Mouse (Mus musculus) adrenal gland (tissue): Measurements from ENCODE around the gene Ncoa6.

ENCODE experiments used
- intact Hi-C: fragments of 180-260 bp; cut with DNase I; formaldehyde crosslinking; loops from one replicate; pipeline ENCODE4 v1.15.1; 2025
- microRNA-seq, 2 experiments: library from miRNA; unstranded; fragments of <30 nt; microRNA quantifications; one replicate each; pipeline ENCODE4; 2019

The Ncoa6 gene

DNA sequence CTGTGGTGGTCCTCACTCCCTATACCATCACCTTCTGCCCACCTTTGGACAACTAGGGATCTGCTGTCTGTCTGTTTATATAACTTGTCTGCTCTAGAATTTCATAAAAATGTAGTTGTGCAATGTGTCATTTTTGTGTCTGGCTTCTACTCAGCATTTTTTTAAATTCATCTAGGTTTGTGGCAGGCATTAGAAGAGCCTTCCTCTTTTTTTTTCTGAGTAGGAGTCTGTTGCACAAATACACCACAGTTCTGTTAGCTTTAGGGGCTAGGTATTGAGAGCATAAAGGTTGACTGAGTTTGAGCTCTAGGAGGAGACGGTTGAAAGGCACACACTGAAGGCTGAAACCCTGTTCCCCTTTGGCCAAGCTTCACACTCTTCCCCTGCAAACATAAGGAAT lies 100.4 kb downstream of the Ncoa6 start:
- intact Hi-C loops, result no loop called here

DNA sequence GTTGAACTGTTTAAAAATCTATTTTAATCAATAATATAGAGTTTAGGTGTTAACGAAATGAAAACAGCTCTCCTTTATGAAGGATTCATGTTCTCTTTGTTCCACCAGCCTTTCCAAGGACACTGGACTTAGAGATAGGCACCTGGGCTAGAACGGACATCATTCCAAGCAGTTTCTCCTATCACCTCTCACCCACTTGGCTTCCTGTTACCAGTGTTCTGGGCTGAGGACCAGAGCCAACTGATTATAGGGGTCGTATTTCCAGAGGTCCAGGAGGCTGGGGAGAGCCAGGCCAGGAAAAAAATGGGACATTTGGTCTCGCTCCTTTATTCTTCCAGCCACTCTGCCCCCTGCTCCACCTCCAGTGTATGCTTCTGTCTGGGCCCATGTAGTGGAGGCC lies 101.2 kb downstream of the Ncoa6 start:
- intact Hi-C loops, result no loop called here

GRCm38 (mm10) chr2:155369333-155369883 lies 104.3 kb downstream of the Ncoa6 start:
- intact Hi-C loops, result no loop called here

DNA sequence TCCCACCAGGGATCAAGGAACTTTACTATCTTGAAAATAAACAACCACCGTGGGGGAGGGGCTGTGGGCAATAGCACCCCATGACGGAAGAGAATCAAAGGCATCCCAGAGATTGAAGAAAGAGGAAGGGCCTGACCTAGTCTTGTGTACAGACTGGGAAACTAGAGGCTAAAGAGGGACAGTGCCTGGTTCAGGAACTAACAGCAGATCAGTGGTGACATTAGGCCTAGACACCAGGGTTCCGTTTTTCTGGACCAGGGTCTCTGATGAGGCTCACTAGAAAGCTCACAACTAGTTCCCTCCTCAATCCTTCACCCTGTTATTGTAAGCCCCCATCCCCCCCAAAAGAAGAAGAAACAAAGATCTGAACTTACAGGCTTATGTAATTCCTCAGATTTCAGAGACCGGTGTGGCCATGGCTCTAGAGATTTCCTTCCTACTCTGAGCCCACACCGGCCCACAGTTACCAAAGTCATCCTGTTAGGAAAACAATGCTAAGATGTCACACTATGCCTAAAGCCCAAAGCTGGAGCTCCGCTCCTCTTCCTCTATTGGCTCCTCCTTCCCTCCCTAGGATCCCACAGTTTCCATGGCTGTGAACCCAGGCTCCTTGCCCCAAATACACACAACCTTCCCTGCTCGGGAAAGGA lies 105.9 kb downstream of the Ncoa6 start:
- intact Hi-C loops, result no loop called here

GRCm38 (mm10) chr2:155357686-155358399 lies 115.9 kb downstream of the Ncoa6 start:
- intact Hi-C loops, result no loop called here

DNA sequence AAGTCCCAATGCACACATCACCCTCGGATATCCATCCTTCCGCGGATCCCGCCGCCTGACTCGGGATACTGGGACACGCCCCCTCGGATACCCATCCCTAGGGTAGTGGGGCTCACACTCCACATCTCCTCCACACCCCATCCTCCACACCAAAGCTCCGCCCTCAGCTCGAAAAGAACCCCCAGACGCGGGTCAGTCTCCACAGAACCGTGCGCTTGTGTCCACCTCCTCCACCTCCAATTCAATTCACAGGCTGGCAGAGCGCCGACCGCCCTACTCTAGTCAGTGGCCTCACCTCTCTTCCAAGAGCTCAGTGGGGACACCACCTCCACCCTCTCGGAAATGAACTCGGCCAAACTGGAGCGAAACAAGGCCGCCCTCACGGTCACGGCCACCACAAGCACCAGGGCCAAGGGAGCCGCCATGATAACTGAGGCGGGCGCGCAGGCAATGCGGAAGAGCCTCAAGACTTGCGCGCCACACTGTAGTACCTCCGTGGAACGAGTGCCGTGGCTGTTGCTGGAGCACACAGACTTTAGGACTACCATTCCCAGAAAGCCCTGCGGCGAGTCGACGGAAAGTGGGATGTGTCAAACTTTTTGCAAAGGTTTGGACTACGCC lies 116.6 kb downstream of the Ncoa6 start, which contains the start of gene Pigu:
TSS of gene Pigu (minus strand) at position 460 of the 621 bp plus-strand sequence.
- intact Hi-C loops, result no loop called here

DNA sequence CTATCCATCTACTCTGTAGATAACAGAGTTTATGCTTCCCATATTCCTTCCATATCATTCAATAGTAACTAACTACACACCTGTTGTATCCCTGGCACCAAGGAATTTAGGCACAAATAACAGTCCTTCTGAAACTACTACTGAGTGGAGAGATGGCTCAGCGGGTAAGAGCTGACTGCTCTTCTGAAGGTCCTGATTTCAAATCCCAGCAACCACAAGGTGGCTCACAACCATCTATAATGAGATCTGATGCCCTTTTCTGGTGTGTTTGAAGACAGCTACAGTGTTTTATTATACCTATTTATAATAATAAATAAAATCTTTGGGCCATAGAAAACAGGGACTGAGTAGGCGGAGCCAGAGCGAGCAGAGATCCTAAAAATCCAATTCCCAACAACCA lies 119.3 kb downstream of the Ncoa6 start:
- intact Hi-C loops, result no loop called here

GRCm38 (mm10) chr2:155346670-155347069 lies 127.0 kb downstream of the Ncoa6 start:
- intact Hi-C loops, result no loop called here

Small RNA genes within 50 kb of the gene (microRNA-seq; reads per million reads assigned to microRNA genes)
- 0 reads per million in 2 experiments for gene Mir695
